Mouse (Mus musculus): ENCODE measurements around the gene Atp7b.

Atp7b gene

GRCm38 (mm10) chr8:22059821-22060445 lies at the start of gene Atp7b:
TSS of gene Atp7b (minus strand) at chr8:22060305.
- in situ Hi-C loops (cut with MboI; ENCODE audit: unreplicated experiment in 2 of 2) = loop anchor here in 1 of 2 experiments (5.0 kb wide), 1 partner anchor 107 kb away; the partner anchor contains the start of gene Nek3

GRCm38 (mm10) chr8:22107020-22107419 lies 46.9 kb upstream of the Atp7b start:
- in situ Hi-C loops (cut with MboI; ENCODE audit: unreplicated experiment in 2 of 2) = no loop called here

DNA sequence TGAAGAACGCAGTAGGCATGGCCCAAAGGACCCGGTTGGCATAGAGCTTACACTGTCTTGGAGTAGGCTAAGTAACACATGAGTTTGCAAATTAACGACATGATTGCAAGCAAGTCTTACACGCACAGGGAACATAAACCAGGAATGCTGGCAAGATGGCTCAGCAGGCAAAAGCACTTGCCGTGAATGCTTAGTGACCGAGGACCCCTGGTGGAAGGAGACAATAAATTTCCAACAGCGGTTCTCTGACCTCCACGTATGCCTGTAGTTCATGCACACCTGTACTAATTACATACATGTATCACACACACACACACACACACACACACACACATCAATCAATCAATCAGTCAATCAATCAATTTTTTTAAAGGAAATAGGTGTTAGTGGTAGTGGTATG lies 31.5 kb upstream of the Atp7b start:
- in situ Hi-C loops (cut with MboI; ENCODE audit: unreplicated experiment in 2 of 2) = no loop called here

- in situ Hi-C loops (cut with MboI; ENCODE audit: unreplicated experiment in 2 of 2) = no loop called here
Observed at GRCm38 (mm10) chr8:22089226-22089625, 29.1 kb upstream of the Atp7b start.

- in situ Hi-C loops (cut with MboI; ENCODE audit: unreplicated experiment in 2 of 2) = no loop called here
Observed at GRCm38 (mm10) chr8:22079313-22080007, 19.4 kb upstream of the Atp7b start.

DNA sequence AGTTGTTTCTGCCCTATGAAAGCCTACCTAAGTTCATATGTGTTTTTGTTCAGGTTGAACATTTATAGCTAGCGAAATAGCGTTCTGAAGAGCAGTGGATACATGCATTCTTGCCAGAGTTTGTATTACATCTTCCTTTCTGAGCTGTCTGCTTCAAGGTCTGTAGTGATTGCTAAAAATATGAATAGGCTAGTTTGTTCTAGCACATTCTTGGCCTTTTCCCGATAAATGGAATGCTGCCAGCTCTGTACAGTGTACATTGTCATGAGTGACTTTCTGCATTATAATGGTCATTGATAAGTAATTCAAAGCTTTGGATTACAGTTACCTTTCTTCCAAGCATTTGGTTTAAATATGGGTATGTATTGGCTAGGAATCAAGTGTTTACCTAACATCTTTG lies 1.0 kb upstream of the Atp7b start:
- in situ Hi-C loops (cut with MboI; ENCODE audit: unreplicated experiment in 2 of 2) = loop anchor here in 1 of 2 experiments (5.0 kb wide), 1 partner anchor 106 kb away; the partner anchor contains the start of gene Nek3

GRCm38 (mm10) chr8:22060446-22060889 lies 363 bp upstream of the Atp7b start, which contains the start of gene Alg11:
TSS of gene Alg11 (plus strand) at chr8:22060721.
- in situ Hi-C loops (cut with MboI; ENCODE audit: unreplicated experiment in 2 of 2) = loop anchor here in 1 of 2 experiments (5.0 kb wide), 1 partner anchor 107 kb away; the partner anchor contains the start of gene Nek3

DNA sequence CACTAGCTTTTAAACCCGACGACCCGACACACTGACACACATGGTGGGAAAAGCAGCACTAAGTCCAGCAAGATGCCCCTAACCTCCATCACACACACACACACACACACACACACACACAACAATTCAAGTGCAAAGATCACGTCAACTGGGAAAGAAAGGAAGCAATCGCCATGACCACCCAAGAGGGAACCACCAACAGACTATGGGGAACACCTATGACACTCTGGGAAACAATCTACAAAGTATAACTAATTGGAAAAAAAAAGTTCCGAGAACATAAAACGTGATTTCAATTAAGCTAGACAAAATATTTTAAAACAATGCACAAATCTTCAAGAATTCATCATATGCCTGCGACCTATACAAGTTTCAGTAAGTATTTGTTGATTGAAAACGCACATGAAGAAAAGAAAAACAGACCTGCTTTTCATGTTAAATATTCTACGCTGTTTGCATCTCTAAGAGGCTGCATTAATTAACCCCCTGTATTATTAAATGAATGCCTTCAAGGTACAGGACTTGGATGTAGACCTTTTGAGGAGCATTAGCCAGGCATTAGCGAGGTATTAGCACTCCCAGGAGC lies 859 bp downstream of the Atp7b start:
- in situ Hi-C loops (cut with MboI; ENCODE audit: unreplicated experiment in 2 of 2) = no loop called here

GRCm38 (mm10) chr8:22058368-22058767 lies 1.7 kb downstream of the Atp7b start:
- in situ Hi-C loops (cut with MboI; ENCODE audit: unreplicated experiment in 2 of 2) = no loop called here

- in situ Hi-C loops (cut with MboI; ENCODE audit: unreplicated experiment in 2 of 2) = no loop called here
Observed at GRCm38 (mm10) chr8:22056850-22057249, 3.3 kb downstream of the Atp7b start.

GRCm38 (mm10) chr8:22055492-22055877 lies 4.6 kb downstream of the Atp7b start:
- in situ Hi-C loops (cut with MboI; ENCODE audit: unreplicated experiment in 2 of 2) = no loop called here

DNA sequence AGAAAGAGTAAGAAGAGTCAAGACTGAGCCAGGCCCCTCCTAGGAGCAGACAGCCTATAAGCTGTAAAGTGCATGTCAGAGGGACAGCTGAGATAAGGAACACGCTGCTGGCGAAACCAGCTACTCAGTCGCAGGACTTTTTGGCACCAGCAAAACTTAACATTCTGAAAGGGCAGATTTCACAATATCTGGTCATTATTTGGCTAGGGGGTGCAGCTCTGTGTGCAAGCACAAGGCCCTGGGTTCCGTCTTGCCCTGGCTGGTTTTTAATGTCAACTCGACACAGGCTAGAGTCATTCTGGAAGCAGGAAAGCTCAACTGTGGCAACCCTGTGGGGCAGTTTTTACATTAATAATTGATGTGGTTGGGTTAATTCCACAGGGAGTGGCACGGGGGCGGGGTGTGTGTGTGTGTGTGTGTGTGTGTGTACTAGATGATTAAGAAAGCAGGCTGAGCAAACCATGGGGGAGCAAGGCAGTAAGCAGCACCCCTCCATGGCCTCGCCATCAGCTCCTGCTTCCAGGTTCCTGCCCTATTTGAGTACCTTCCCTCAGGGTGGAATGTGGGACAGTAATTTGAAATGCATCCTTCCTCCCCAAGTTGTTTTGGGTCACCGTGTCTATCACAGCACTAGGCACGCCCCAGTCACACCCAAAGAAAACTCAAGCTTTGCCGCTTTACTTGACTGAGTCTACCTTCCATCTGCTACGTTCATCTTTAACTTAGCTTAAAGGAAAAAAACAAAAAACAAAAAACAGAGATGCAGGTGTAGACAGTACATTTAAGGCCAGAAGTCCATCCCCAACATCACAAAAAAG lies 5.2 kb downstream of the Atp7b start:
- in situ Hi-C loops (cut with MboI; ENCODE audit: unreplicated experiment in 2 of 2) = no loop called here

- in situ Hi-C loops (cut with MboI; ENCODE audit: unreplicated experiment in 2 of 2) = no loop called here
Observed at GRCm38 (mm10) chr8:22047699-22048464, 12.2 kb downstream of the Atp7b start.

- in situ Hi-C loops (cut with MboI; ENCODE audit: unreplicated experiment in 2 of 2) = no loop called here
Observed at GRCm38 (mm10) chr8:22043706-22044105, 16.4 kb downstream of the Atp7b start.

DNA sequence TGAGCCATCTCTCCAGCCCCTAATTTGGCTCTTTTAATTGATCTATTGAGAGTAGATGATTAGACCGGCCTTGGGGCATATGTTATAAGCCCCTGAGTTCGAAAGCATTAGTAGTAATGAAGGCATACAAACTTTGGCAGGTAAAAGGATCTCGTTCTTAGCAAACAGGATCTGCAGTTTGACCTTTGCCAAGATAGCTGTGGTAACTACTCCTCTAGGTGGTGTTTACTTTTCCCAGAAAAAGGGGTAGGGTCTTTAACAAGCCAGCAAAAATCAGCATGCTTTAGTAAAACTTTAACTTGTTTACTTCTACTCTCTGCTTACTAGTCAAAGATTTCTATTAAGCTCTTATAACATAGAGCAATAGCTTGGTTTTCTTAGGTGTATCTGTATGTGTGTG lies 17.6 kb downstream of the Atp7b start:
- in situ Hi-C loops (cut with MboI; ENCODE audit: unreplicated experiment in 2 of 2) = no loop called here

GRCm38 (mm10) chr8:22040153-22040509 lies 20.0 kb downstream of the Atp7b start:
- in situ Hi-C loops (cut with MboI; ENCODE audit: unreplicated experiment in 2 of 2) = no loop called here

DNA sequence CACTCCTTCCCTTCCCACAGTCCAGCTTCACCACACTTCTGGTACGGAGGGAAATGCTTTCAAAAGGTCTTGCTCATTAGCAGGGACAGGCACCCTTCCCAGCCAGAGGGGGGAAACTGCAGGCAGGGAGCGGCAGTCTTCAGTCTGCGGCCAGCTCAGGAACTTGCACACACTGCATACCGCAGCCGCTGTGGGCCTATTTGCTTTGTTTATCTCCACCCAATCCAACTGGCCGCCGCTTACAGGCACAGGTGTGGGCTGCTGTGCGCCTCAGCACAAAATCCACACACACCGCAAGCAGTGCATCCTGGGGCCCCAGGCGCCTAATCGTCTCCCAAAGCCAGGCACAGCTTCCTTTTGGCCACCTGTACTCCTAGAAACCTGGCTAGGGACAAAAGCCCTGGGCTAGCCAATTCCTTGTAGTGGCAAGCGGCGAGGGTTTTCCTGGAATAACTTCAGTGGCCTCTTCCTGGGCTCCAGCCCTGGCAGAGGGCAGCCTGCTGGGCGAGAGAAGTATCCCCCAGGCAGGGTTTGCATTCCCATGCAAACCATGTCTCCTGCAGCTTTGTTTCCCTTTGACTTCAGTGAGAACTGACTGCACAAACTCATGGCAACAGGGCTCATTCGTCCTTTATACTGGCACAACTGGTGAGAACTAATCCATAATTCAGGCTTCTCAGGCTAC lies 20.5 kb downstream of the Atp7b start:
- in situ Hi-C loops (cut with MboI; ENCODE audit: unreplicated experiment in 2 of 2) = no loop called here

DNA sequence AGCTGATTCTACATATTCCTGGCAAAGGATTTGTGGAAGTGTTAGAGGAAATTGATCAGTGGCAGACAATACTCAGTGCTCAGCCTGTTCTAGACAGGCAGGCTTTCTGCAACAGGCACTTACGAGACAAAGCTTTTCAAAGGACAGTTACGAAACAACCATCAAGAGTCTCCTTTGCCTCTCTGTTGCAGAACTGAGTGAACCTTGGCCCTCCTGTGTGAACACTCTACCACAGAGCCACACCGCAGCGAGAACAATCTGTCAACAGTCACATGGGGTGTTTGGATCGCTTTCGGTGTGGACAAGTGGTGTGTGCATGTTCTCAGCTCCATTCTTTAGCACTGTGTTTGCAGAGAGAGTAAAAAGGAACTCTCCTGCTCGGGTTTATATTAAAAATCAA lies 23.1 kb downstream of the Atp7b start:
- in situ Hi-C loops (cut with MboI; ENCODE audit: unreplicated experiment in 2 of 2) = no loop called here

GRCm38 (mm10) chr8:22036137-22036536 lies 24.0 kb downstream of the Atp7b start:
- in situ Hi-C loops (cut with MboI; ENCODE audit: unreplicated experiment in 2 of 2) = no loop called here

DNA sequence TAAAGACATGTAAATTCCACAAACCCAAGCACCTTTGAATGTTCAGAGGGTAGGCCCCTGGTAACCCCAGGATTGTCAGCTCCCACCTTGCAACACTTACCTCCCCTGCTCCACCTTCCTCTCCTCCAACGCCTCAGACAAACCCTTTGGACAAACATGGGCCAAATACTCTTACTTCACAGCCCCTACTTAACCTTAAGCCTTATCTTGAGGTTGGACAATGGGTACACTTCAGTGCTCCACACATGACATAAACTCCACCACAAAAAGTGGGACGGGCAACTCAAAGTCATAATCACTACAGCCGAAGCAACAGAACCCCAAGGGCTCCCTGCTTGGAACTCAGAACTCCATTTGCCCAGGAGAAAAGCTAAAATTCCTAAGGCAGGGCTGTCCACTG lies 29.1 kb downstream of the Atp7b start:
- in situ Hi-C loops (cut with MboI; ENCODE audit: unreplicated experiment in 2 of 2) = no loop called here
